Mouse (Mus musculus) neural tube, embryonic 10.5 days (tissue): Measurements from ENCODE around the gene Btk.
"Not testable (repeated sequence)": the region's sequence is repeated elsewhere in the genome, so short reads cannot be mapped to it uniquely, and the experiment has no call there.

Experiments
- DNase-seq: peaks from one replicate; pipeline ENCODE4 v3.0.0-alpha.2; 2017; ENCODE audit warnings: low spot score; ENCODE audit errors: extremely low spot score

Gene Btk

GRCm38 (mm10) chrX:134582270-134582669 lies 1.1 kb downstream of the Btk start:
- DNase-seq, result no peak

DNA sequence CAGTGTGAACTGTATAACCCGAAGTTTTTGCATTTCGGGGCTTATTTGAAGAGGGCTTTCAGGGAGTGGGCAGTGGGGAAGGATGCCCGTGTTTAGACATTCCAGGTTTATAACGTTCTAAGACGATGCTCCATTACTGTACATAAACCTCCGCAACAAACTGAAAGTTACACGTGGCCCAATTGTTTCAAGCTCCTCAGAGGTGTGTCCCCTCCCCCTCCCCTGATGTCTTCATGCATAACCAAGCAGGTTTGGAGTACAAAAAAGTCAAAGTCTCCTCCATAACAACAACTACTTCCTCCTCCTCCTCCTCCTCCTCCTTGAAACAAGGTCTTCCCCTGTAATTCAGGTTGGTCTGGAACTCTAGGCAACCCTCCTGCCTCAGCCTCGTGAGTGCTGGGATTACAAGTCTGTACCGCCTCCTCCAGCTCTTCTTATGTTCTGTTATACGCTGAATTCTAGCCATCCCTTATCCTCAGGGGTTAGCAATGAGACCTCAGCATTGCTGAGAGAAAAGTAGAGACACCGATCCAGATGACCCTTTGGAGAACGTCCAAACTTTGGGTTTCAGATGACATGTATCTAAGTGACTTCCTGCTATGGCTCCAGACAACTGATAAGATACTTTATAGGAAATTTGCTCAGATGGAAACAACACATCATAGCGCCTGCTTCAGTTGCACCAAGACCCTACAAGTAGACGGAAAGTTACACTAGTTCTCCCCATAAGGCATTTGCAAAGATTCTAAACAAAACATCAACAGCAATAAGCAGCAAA lies 2.7 kb downstream of the Btk start:
- DNase-seq, result no peak

DNA sequence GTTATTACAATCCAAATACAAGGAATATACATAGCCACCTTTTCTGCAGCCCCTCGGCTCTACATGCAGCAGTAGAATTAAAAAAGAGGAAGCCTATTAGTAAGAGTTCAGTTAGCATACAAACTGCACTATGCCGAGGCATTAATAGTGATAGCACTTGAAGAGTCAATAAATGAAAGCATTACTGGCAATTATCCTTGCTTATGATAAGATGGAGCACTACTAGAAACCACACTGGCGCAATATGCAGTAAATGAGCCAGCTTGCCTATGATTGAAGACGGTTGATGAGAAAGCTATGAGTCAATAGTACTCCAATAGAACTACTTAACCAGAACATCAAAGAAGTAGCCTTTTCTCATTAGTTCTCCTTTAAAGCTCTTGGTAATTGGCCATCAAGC lies 5.5 kb downstream of the Btk start:
- no peak for DNase-seq

DNA sequence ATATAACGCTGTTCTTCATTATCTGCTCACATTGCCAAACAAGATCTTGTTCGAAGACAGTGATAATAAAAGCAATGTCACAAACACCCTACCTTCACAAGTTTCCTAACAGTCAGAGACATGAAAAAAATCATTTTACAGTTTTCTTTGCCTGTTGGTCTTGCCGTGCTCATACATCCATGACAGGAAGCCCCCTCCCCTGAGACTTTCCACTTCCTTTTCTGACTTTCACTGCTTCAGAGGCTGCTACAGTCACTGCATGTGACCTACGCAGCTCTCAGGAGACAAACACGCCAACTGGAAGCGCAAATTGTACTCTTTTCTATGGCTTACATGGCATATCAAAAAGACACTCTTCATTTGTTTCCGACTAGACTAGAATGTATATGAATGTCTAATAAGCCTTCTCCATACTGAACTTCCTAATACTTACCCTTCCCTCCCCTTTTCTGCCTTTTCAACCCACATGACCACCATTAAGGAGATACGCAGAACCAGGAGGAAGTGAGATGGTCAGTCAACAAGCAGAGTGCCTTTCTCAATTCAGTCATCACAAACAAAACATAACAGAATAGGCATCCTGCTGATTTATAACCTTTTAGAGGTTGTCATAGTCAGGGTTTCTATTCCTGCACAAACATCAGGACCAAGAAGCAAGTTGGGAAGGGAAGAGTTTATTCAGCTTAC lies 16.7 kb downstream of the Btk start:
- DNase-seq, result no peak

DNA sequence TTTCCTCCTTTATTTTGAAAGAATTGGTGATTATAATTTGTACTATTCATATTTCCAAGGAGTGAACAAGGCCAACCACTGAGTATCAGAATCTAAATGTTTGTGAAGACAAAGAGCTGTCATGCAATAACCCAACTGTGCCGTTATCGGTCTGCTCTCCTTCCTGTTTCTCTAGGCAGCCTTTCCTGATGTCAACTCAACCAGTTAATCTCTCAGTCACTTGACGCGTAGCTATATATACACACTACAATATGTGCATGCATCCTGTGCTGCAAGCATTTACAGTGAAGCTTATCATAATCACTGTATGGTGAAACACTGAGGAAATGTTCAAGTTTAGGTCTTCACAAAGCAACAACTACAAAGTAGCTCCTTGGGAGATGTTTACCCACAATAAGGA lies 19.0 kb downstream of the Btk start:
- DNase-seq, result no peak

DNA sequence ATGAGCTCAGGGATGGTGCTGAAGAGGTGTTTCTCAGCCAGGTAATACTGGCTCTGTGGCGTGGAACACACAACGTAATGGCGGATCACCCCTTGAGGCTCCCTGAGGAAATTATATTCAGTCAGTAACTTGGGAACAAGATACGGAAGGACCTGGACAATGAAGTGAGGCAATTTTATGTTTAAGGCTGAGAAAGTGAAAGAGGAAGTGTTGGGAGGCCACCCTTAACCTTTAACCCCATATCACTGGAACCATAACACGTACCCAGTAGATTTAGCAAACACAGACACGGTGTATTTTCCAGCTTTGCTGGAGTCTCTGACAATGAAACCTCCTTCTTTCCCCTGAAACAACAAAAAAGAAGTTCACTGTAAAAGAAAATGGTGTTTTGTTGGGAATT lies 28.9 kb downstream of the Btk start:
- DNase-seq, result no peak

GRCm38 (mm10) chrX:134553326-134553725 lies 30.0 kb downstream of the Btk start:
- DNase-seq, result no peak

DNA sequence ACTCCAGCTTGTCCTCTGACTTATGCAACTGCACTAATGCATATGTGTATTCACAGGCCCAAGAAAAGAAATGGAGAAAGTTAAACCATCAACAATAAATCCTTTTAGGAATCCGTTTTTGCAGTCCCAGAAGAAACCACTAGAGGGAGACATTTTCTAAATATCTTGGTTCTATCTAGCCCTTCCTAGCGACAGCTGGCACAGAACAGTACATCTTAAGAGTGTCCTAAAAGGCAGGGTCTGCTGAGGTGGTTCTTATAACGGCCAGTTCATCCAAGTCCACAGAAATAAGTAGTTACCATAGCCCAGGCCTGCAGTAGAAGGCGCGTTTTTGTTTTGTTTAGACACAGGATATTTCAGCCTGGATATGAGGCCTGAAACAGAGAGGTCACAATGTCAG lies 32.5 kb downstream of the Btk start:
- DNase-seq, result peak; percentile 18

DNA sequence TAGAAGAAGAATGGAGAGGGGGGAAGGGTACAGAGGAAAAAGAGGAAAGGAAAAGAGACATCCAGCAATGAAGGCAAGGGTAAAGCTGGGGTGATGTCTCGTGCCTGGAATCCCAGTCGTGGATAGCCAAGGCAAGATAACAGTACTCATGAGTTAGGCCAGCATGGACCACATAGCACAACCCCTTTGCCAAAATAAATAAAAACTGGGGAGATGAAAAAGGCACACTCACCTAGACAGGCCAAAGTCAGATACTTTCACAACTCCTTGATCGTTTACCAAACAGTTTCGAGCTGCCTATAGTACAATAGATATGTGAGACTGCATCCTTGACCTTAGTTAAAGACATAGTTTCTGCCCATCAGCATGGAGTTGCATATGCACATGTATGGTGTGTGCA lies 36.0 kb downstream of the Btk start:
- no peak for DNase-seq

DNA sequence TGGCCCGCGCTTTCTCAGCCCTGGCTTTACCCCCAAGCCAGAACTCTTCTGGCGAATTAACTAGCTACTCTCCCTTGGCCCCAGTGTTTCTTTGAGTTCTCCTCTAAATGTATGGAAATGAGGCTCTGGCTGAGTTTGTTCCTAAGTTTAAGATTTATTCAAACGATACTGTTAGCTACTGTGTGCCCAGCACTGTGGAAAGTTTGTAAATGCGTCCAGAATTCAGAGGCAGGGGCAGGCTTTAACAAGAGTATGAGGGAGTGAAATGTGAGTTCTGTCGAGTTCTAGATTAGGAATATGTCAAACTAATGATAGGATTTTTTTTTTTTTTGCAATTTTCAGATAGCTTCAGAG lies 41.4 kb downstream of the Btk start:
- DNase-seq, result no peak

DNA sequence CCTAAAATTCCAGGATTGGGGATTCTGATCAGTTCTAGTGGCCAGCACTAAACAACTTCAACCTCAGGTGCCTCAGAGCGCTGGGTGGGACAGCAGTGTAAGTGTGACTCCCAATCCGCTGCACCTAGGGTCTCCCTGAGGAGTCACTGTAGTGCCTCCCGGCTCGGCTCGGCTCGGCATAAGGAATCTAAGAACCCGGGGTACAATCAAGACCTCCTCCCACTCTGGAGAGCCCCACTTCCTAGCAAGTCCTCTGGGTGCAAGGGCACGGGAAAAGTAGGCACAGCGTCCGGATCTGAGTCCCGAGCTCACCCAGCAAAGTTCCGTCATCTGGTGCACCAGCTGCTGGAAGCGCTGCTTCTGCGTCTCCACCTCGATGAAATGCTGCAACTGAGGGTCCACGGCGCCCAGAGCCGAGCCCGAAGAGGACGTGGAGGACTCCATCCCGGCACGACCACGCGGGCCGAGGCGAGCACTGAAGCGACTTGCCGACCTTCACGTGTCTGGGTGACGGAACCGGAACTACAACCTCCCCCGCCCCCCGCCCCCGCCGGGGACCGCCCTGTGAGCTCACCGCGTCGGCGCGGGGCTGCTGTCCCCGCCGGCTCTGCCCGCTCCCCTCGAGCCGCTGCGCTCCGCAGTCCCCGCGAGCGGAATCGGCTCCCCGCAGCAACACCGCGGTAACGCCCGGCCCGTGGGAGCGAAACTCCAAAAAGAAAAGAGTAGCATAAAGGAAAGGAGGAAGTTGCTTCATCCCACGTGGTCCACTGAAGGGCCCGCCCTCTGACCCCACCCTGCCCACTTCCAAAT lies 42.0 kb downstream of the Btk start, which contains the start of gene Timm8a1:
Gene Timm8a1 (minus strand): TSS at position 721 of the 810 bp plus-strand sequence.
- peak; percentile 65 for DNase-seq

DNA sequence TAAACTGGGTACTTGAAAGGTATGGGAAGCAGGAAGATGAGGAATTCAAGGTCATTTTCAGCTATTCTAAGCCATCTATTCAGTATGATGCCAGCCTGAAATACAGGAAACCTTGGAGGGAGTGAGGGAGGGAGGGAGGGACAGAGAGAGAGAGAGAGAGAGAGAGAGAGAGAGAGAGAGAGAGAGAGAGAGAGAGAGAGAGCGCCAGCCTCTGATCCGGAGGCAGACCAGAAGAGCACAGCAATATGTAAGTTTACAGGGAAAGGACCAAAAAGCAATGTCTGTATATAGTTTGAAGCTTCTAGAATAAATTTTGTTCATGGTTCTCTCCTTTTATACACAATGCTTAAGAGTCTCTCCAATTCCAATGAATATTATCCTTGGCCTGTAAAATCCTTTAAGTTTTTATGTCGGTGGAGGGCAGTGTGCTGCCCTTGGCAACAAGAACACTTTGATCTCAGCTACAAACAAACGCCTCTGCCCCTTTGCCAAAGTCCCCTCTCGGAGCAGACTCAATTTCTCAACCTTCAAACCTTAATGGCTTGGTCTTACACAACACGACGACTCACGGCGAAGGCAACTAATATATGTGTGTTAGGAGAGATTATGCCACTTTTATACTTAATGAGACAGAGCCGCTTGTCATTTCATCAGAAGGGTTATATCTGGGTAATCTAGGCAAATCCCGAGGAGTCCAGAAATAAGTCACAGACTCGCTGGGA lies 42.8 kb downstream of the Btk start:
- no peak for DNase-seq

DNA sequence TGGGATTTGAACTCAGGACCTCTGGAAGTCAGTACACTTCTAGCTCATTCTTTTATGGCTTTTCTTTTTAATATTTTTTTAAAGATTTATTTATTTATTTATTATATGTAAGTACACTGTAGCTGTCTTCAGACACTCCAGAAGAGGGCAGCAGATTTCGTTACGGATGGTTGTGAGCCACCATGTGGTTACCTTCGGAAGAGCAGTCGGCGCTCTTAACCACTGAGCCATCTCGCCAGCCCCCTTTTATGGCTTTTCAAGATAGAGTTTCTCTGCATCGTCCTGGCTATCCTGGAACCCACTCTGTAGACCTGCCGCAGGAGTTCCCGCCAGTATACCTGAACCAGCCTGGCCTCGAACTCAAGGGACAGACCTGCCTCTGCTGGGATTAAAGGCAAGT lies 43.6 kb downstream of the Btk start:
- DNase-seq, result not testable (repeated sequence)

DNA sequence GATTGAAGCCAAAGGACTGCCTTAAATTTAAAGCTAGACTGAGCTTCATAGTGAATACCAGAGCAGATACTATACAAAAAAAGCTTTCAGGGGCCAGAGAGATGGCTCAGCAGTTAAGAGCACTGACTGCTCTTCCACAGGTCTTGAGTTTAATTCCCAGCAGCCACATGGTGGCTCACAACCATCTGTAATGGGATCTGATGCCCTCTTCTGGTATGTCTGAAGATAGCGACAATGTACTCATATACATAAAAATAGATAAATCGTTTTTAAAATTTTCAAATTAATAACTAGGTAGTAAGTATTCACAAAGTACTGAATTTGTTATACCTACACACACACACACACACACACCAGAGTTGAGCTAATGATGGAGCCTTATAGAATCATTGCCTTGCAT lies 50.0 kb downstream of the Btk start:
- no peak for DNase-seq

GRCm38 (mm10) chrX:134525260-134525659 lies 58.1 kb downstream of the Btk start:
- no peak for DNase-seq

DNA sequence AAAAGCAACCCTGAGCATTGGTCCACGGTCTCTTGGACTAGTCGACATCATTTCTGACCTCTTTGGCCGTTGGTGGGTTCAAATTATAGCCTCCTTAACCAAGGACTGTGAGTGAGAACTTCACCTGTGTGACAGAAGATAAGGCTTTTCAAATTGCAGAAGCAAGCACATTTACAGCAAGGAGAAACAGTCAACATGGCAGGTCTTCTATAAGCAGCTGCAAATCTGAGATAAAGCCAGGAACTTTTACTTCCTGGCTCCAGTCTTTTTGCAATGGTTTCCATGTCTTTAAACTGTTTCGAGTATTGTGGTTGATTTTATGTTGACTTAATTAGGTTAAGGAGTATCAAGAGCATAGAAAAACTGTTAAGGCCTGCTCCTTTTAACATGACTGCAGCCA lies 59.6 kb downstream of the Btk start:
- DNase-seq, result no peak

GRCm38 (mm10) chrX:134509473-134509872 lies 73.9 kb downstream of the Btk start:
- DNase-seq, result no peak

DNA sequence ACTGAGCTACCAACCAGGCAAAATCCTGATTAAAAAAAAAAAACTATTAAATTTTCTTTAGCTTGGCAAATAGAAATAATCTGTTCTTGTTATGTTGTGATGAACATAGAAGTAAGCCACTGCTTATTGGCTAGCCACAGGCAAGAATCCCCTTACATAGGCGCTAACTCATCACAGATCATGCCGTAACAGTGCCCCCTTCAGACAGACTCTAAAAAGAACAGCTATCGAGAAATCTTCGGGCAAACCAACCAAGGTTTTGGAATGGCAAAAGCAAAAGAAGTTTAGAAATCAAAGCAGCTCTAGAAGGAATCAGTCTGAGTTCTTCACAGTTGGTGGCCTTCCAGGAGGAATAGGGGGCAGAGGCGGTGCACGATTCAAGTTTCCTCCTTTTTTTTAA lies 75.4 kb downstream of the Btk start:
- DNase-seq, result no peak

DNA sequence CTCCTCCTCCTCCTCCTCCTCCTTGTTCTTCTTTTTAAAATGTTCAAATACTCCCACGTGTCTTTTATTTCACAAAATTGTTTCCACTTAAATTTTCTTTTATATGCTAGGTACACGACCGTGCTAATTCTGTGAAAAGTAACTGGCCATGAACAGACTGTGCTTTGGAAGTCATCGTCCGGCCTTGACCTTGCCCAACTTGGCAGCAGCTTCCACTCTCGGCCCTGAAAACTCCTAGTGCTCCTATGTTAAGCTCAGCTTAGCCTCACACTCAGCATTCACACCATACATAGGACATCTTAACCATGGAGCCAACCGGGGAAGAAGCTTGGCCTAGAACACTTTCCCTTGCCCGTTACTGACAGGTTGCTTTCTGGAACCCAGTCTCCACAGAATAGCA lies 82.7 kb downstream of the Btk start:
- DNase-seq, result no peak
